Mouse (Mus musculus): ENCODE data around the gene Dusp22.

DNA sequence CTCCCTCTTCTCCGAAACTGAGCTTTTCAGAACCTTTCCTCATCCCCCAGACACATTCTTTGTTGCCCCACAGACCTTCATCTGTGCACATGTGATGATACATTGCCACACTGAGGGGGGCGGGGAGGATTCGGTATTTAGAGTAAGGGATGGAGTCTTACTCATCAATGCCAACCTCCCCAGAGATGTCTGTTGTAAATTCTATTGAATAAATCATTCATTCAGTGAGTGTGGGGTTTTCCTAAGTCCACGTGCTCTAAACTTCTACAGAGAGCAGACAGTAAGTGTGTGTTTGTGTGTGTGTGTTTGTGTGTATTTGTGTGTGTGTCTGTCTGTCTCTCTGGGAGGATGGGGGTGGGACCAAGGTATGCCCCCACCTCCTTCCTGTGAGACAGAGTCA, 67.1 kb downstream of the Dusp22 start:
- TF ChIP-seq CTCF (IDR thresholded peaks at IDR 0.05; ENCODE audit: low read depth) (no peak), EP300 (IDR thresholded peaks at IDR 0.05; ENCODE audit: low read depth) (no peak)
